Mouse (Mus musculus) embryonic facial prominence, embryonic 12.5 days (tissue): ENCODE measurements around the gene Kcnma1. TPM values are rescaled to one million over a fixed set of nuclear protein-coding genes. Genes with fewer than 3 reads are reported as not detected.

Experiments
- ATAC-seq: fragments of 200-750 bp; cut with Nextera tagmentation; 2 replicates; pipeline ENCODE4 v1.8.0; 2017; ENCODE audit not compliant: insufficient number of reproducible peaks, insufficient read depth, low FRiP score, low TSS enrichment
- H3K27ac ChIP-seq: fragments of 300-500 bp; sonication (generic); 2 replicates; pipeline ENCODE4 v1.5.1; 2016; ENCODE audit warnings: mild to moderate bottlenecking
- H3K27me3 ChIP-seq: fragments of 300-500 bp; sonication (generic); 2 replicates; pipeline ENCODE4 v1.6.1; 2016; ENCODE audit warnings: mild to moderate bottlenecking, moderate library complexity
- H3K36me3 ChIP-seq: fragments of 300-500 bp; sonication (generic); 2 replicates; pipeline ENCODE4 v1.6.1; 2016; ENCODE audit warnings: mild to moderate bottlenecking
- H3K4me1 ChIP-seq: fragments of 300-500 bp; sonication (generic); 2 replicates; pipeline ENCODE4 v1.6.1; 2016
- H3K4me2 ChIP-seq: fragments of 300-500 bp; sonication (generic); replicated peaks from 2 replicates; pipeline ENCODE4 v1.6.1; 2016; ENCODE audit warnings: mild to moderate bottlenecking, moderate library complexity
- H3K4me3 ChIP-seq: fragments of 300-500 bp; sonication (generic); 2 replicates; pipeline ENCODE4 v1.5.1; 2016; ENCODE audit warnings: mild to moderate bottlenecking
- H3K9ac ChIP-seq: fragments of 300-500 bp; sonication (generic); 2 replicates; pipeline ENCODE4 v1.6.1; 2016; ENCODE audit warnings: mild to moderate bottlenecking, moderate library complexity
- H3K9me3 ChIP-seq: fragments of 300-500 bp; sonication (generic); 2 replicates; pipeline ENCODE4 v1.6.1; 2016; ENCODE audit warnings: mild to moderate bottlenecking, moderate library complexity
- WGBS: fragments of 180-500 bp; shearing (Covaris S2); methylation state at CpG from one replicate; pipeline ENCODE4 v1.1.7; 2016; 5-methylcytosine and 5-hydroxymethylcytosine counted together
- polyA plus RNA-seq: library from polyadenylated mRNA; unstranded; fragments of >200 nt; fragmentation: Nextera tagmentation; extraction: Ambion mirVana; gene quantifications from 2 replicates; pipeline ENCODE4 v1.2.1, GENCODE M21; 2016

Kcnma1 gene
- polyA plus RNA-seq, 1 experiment from 2014 or later: 2.2 TPM

- H3K4me1 ChIP-seq: no peaks in the 10 kb centered on the region
- 80% methylated on average over 2 of the region's 2 CpGs for WGBS
Measured at GRCm38 (mm10) chr14:23854946-23855345, 159.3 kb downstream of the Kcnma1 start.

GRCm38 (mm10) chr14:23848529-23849141, 165.7 kb downstream of the Kcnma1 start:
- Histone ChIP-seq H3K4me3 (no peak overlapping the region), H3K36me3 (no peaks in the 10 kb centered on the region), H3K27me3 (no peaks in the 10 kb centered on the region), H3K27ac (no peak overlapping the region), H3K9me3 (no peaks in the 10 kb centered on the region), H3K4me1 (no peaks in the 10 kb centered on the region), H3K9ac (no peak overlapping the region), H3K4me2 (no peak overlapping the region)
- no peak for ATAC-seq
- WGBS: 40% methylated on average over 6 of the region's 6 CpGs

More at GRCm38 (mm10) chr14:23854946-23855345, 159.3 kb downstream of the Kcnma1 start:
- Histone ChIP-seq H3K36me3 (no peaks in the 10 kb centered on the region), H3K9me3 (no peaks in the 10 kb centered on the region), H3K27me3 (no peaks in the 10 kb centered on the region), H3K27ac (no peak overlapping the region), H3K4me3 (no peak overlapping the region), H3K4me2 (no peak overlapping the region), H3K9ac (no peak overlapping the region)
- no peak for ATAC-seq

GRCm38 (mm10) chr14:23846706-23847105, 167.6 kb downstream of the Kcnma1 start:
- no peak for ATAC-seq
- no peak overlapping the region for H3K4me3 ChIP-seq
- H3K27ac ChIP-seq: no peak overlapping the region
- WGBS: 91% methylated on average over 4 of the region's 4 CpGs
- no peaks in the 10 kb centered on the region for H3K9me3 ChIP-seq
- no peak overlapping the region for H3K4me2 ChIP-seq
- H3K27me3 ChIP-seq: no peaks in the 10 kb centered on the region
- H3K4me1 ChIP-seq: no peaks in the 10 kb centered on the region
- H3K9ac ChIP-seq: no peak overlapping the region
- H3K36me3 ChIP-seq: no peaks in the 10 kb centered on the region

GRCm38 (mm10) chr14:23842025-23842424, 172.3 kb downstream of the Kcnma1 start:
- Histone ChIP-seq H3K27me3 (no peaks in the 10 kb centered on the region), H3K4me1 (no peaks in the 10 kb centered on the region), H3K36me3 (no peaks in the 10 kb centered on the region), H3K9ac (no peak overlapping the region), H3K4me3 (no peak overlapping the region), H3K27ac (no peak overlapping the region), H3K9me3 (no peaks in the 10 kb centered on the region), H3K4me2 (no peak overlapping the region)
- WGBS: 83% methylated on average over 3 of the region's 3 CpGs
- ATAC-seq: no peak

- Histone ChIP-seq H3K27ac (no peak overlapping the region), H3K4me3 (no peak overlapping the region), H3K9me3 (no peaks in the 10 kb centered on the region), H3K9ac (no peak overlapping the region), H3K4me1 (no peaks in the 10 kb centered on the region), H3K4me2 (no peak overlapping the region), H3K27me3 (no peaks in the 10 kb centered on the region), H3K36me3 (no peaks in the 10 kb centered on the region)
- no peak for ATAC-seq
- 68% methylated on average over 5 of the region's 5 CpGs for WGBS
Measured at GRCm38 (mm10) chr14:23839613-23840012, 174.7 kb downstream of the Kcnma1 start.

- Histone ChIP-seq H3K36me3 (no peaks in the 10 kb centered on the region), H3K9ac (no peak overlapping the region), H3K27ac (no peak overlapping the region), H3K9me3 (no peaks in the 10 kb centered on the region), H3K4me1 (no peaks in the 10 kb centered on the region), H3K4me3 (no peak overlapping the region), H3K27me3 (no peaks in the 10 kb centered on the region), H3K4me2 (no peak overlapping the region)
- ATAC-seq: no peak
- 33% methylated on average over 10 of the region's 10 CpGs for WGBS
Measured at GRCm38 (mm10) chr14:23835387-23836111, 178.7 kb downstream of the Kcnma1 start.

- Histone ChIP-seq H3K27ac (no peak overlapping the region), H3K4me3 (no peak overlapping the region), H3K27me3 (no peaks in the 10 kb centered on the region), H3K9ac (no peak overlapping the region), H3K9me3 (no peaks in the 10 kb centered on the region), H3K36me3 (no peaks in the 10 kb centered on the region), H3K4me1 (no peaks in the 10 kb centered on the region), H3K4me2 (no peak overlapping the region)
- ATAC-seq: no peak
- WGBS: 31% methylated on average over 5 of the region's 5 CpGs
Measured at GRCm38 (mm10) chr14:23831284-23831683, 183.0 kb downstream of the Kcnma1 start.

- no peak overlapping the region for H3K4me3 ChIP-seq
- H3K9me3 ChIP-seq: no peaks in the 10 kb centered on the region
- no peak overlapping the region for H3K4me2 ChIP-seq
- no peak overlapping the region for H3K9ac ChIP-seq
- H3K4me1 ChIP-seq: no peaks in the 10 kb centered on the region
- no peaks in the 10 kb centered on the region for H3K36me3 ChIP-seq
- H3K27me3 ChIP-seq: no peaks in the 10 kb centered on the region
- no peak overlapping the region for H3K27ac ChIP-seq
- WGBS: 39% methylated on average over 4 of the region's 4 CpGs
- no peak for ATAC-seq
Measured at GRCm38 (mm10) chr14:23830316-23830715, 184.0 kb downstream of the Kcnma1 start.

GRCm38 (mm10) chr14:23828711-23829320, 185.5 kb downstream of the Kcnma1 start:
- WGBS: 90% methylated on average over 3 of the region's 3 CpGs
- no peak overlapping the region for H3K27ac ChIP-seq
- H3K9me3 ChIP-seq: no peaks in the 10 kb centered on the region
- H3K27me3 ChIP-seq: no peaks in the 10 kb centered on the region
- H3K4me1 ChIP-seq: no peaks in the 10 kb centered on the region
- H3K36me3 ChIP-seq: no peaks in the 10 kb centered on the region
- H3K4me2 ChIP-seq: no peak overlapping the region
- ATAC-seq: no peak
- H3K9ac ChIP-seq: no peak overlapping the region
- no peak overlapping the region for H3K4me3 ChIP-seq

GRCm38 (mm10) chr14:23824937-23825336, 189.4 kb downstream of the Kcnma1 start:
- Histone ChIP-seq H3K4me1 (no peaks in the 10 kb centered on the region), H3K27me3 (no peaks in the 10 kb centered on the region), H3K4me2 (no peak overlapping the region), H3K9ac (no peak overlapping the region), H3K27ac (no peak overlapping the region), H3K9me3 (no peaks in the 10 kb centered on the region), H3K4me3 (no peak overlapping the region), H3K36me3 (no peaks in the 10 kb centered on the region)
- 79% methylated on average over 2 of the region's 2 CpGs for WGBS
- no peak for ATAC-seq

- ATAC-seq: no peak
- WGBS: 69% methylated on average over 4 of the region's 4 CpGs
- Histone ChIP-seq H3K36me3 (no peaks in the 10 kb centered on the region), H3K9ac (no peak overlapping the region), H3K4me1 (no peaks in the 10 kb centered on the region), H3K4me2 (no peak overlapping the region), H3K27ac (no peak overlapping the region), H3K4me3 (no peak overlapping the region), H3K27me3 (no peaks in the 10 kb centered on the region), H3K9me3 (no peaks in the 10 kb centered on the region)
Measured at GRCm38 (mm10) chr14:23824267-23824666, 190.0 kb downstream of the Kcnma1 start.

GRCm38 (mm10) chr14:23817585-23817984, 196.7 kb downstream of the Kcnma1 start:
- no peak overlapping the region for H3K4me2 ChIP-seq
- 89% methylated on average over 3 of the region's 3 CpGs for WGBS
- no peak overlapping the region for H3K4me3 ChIP-seq
- H3K27me3 ChIP-seq: no peaks in the 10 kb centered on the region
- H3K4me1 ChIP-seq: no peaks in the 10 kb centered on the region
- no peaks in the 10 kb centered on the region for H3K36me3 ChIP-seq
- ATAC-seq: no peak
- H3K27ac ChIP-seq: no peak overlapping the region
- no peaks in the 10 kb centered on the region for H3K9me3 ChIP-seq
- no peak overlapping the region for H3K9ac ChIP-seq
